Mouse (Mus musculus) liver, adult 2 months (tissue): ENCODE measurements at regions not wholly inside any gene's neighbourhood (a gene's known extent, or its start where the extent isn't known, plus 50 kb on each side); places are given as distances from the start of the nearest gene placed in this dataset.

ENCODE experiments used
- DNase-seq: peaks from one replicate; pipeline ENCODE4 v3.0.0-alpha.2; 2011; ENCODE audit warnings: low read depth, low spot score; ENCODE audit errors: extremely low read depth
- H3K27ac ChIP-seq: fragments of 200-500 bp; replicated peaks from 2 replicates; pipeline ENCODE4 v1.5.1; 2012; ENCODE audit warnings: low read depth, mild to moderate bottlenecking, control low read depth, inconsistent platforms, low read length; ENCODE audit not compliant: insufficient read depth
- H3K27me3 ChIP-seq: fragments of 200-500 bp; 2 replicates; pipeline ENCODE4 v1.6.1; 2012; ENCODE audit warnings: mild to moderate bottlenecking, moderate library complexity, low read length, inconsistent platforms; ENCODE audit not compliant: control insufficient read depth, insufficient read depth
- H3K36me3 ChIP-seq: fragments of 200-500 bp; 2 replicates; pipeline ENCODE4 v1.6.1; 2012; ENCODE audit warnings: low read length, inconsistent platforms; ENCODE audit not compliant: control insufficient read depth, insufficient read depth
- H3K4me1 ChIP-seq: fragments of 200-500 bp; 2 replicates; pipeline ENCODE4 v1.6.1; 2011; ENCODE audit warnings: low read length; ENCODE audit not compliant: control insufficient read depth, insufficient read depth
- H3K4me3 ChIP-seq: fragments of 200-500 bp; 2 replicates; pipeline ENCODE4 v1.5.1; 2011; ENCODE audit warnings: low read depth, mild to moderate bottlenecking, control low read depth, low read length, moderate library complexity; ENCODE audit not compliant: insufficient read depth
- H3K79me2 ChIP-seq: fragments of 200-500 bp; 2 replicates; pipeline ENCODE4 v1.6.1; 2012; ENCODE audit warnings: inconsistent platforms, mild to moderate bottlenecking, low read length, moderate library complexity; ENCODE audit not compliant: control insufficient read depth, insufficient read depth
- H3K9ac ChIP-seq: fragments of 200-500 bp; 2 replicates; pipeline ENCODE4 v1.6.1; 2012; ENCODE audit warnings: low read depth, mild to moderate bottlenecking, control low read depth, inconsistent platforms, low read length
- CTCF ChIP-seq: fragments of 200-500 bp; IDR thresholded peaks from 2 replicates; pipeline ENCODE4 v1.5.1; 2011; ENCODE audit warnings: low read depth, low read length, control low read depth
- POLR2A ChIP-seq: fragments of 200-500 bp; IDR thresholded peaks from 2 replicates; pipeline ENCODE4 v1.6.1; 2011; ENCODE audit warnings: low read length, control low read depth; ENCODE audit not compliant: insufficient read depth; ENCODE audit errors: extremely low read depth
- WGBS: fragments of 180-500 bp; shearing (Covaris S2); methylation state at CpG from one replicate; pipeline ENCODE4 v1.1.7; 2018; 5-methylcytosine and 5-hydroxymethylcytosine counted together

DNA sequence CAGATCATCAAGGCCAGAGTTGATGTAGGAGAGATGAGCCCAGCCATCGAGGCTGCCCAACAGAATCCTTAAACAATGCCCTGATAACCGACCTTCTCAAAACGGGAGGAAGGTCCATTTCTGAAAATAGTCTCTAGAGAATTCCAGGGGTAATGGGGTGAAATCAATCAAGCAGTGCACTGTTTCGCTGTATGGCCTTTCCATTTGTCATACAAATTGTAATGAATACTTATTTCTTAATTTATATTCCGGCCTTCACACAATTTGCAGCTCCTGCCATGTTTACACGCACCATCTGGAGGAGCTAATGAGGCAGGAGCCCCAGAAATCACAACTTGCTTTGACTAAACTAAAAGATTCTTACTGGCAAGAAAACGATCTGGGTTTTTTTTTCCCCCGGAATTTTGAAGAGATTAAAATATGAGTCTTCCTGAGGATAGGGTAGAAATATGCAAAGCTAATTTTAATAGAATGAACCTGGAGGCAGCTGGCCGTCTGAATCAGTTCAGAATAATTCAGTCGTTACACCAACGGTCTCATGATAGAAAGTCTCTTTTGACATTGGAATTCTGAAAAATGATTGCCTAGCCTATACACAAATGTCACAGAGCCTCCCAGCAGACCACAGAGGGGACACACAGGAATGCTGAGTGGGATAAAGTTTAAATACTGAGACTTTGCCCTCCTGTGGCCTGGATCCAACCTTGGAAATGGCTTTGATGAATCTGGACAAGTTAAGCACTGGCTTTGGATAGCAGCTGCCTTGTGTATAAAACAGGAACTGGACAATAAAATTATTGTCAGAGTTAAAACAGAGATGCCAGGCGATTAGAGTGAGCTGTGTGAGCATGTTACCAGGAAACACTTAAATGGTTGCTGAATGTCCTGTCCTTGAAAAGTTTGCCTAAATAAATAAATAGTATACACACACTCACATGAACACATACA, 115.0 kb upstream of the Frem1 start:
- Histone ChIP-seq H3K27ac (no peak overlapping the region), H3K4me1 (no peaks in the 10 kb centered on the region), H3K9ac (no peak overlapping the region), H3K36me3 (no peaks in the 10 kb centered on the region), H3K4me3 (no peak overlapping the region), H3K79me2 (no peaks in the 10 kb centered on the region), H3K27me3 (no peaks in the 10 kb centered on the region)
- peak; percentile 39 for DNase-seq
- TF ChIP-seq POLR2A (no peak), CTCF (no peak)
- 83% methylated on average over 12 of the region's 12 CpGs for WGBS

- H3K27me3 ChIP-seq, result no peaks in the 10 kb centered on the region
- no peak overlapping the region for H3K4me3 ChIP-seq
- no peak for TF ChIP-seq CTCF
- TF ChIP-seq POLR2A, result no peak
- no peaks in the 10 kb centered on the region for H3K36me3 ChIP-seq
- H3K4me1 ChIP-seq, result no peaks in the 10 kb centered on the region
- no peak overlapping the region for H3K27ac ChIP-seq
- WGBS, result 93% methylated on average over 3 of the region's 3 CpGs
- no peak for DNase-seq
- no peaks in the 10 kb centered on the region for H3K79me2 ChIP-seq
- no peak overlapping the region for H3K9ac ChIP-seq
Observed at GRCm38 (mm10) chr4:83146740-83147139, 94.6 kb upstream of the Frem1 start.

DNA sequence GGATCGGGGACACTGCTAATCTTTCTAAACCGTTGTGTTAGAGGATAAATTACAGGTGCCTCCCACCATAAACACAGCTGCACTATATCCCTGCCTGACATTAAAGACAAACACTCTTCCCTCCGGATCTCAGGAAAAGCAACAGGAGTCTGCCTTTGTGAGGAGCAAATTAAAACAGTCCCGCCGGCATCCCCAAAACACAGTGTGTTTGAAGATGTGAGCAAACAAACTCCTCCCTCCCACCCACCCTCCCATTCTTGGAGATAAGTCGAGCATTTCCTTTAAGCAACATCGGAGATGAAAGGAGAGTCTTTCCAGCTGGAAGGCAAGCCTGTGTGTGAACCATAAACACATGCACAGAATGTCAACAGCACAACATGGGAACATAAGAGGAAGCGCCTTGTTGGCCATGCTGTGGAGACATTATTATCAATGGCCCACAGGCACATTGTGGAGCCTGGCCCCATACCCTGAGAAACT, 93.6 kb upstream of the Frem1 start:
- Histone ChIP-seq H3K4me1 (no peaks in the 10 kb centered on the region), H3K4me3 (no peak overlapping the region), H3K36me3 (no peaks in the 10 kb centered on the region), H3K9ac (no peak overlapping the region), H3K79me2 (no peaks in the 10 kb centered on the region), H3K27me3 (no peaks in the 10 kb centered on the region), H3K27ac (no peak overlapping the region)
- DNase-seq, result no peak
- no peak for TF ChIP-seq CTCF
- TF ChIP-seq POLR2A, result no peak
- WGBS, result 21% methylated on average over 8 of the region's 8 CpGs

- H3K79me2 ChIP-seq, result no peaks in the 10 kb centered on the region
- no peak for DNase-seq
- no peaks in the 10 kb centered on the region for H3K27me3 ChIP-seq
- no peak overlapping the region for H3K9ac ChIP-seq
- WGBS, result 67% methylated on average over 11 of the region's 11 CpGs
- no peak overlapping the region for H3K4me3 ChIP-seq
- no peaks in the 10 kb centered on the region for H3K4me1 ChIP-seq
- no peaks in the 10 kb centered on the region for H3K36me3 ChIP-seq
- H3K27ac ChIP-seq, result no peak overlapping the region
- TF ChIP-seq CTCF (no peak), POLR2A (no peak)
Observed at GRCm38 (mm10) chr4:83144781-83145517, 92.8 kb upstream of the Frem1 start.

DNA sequence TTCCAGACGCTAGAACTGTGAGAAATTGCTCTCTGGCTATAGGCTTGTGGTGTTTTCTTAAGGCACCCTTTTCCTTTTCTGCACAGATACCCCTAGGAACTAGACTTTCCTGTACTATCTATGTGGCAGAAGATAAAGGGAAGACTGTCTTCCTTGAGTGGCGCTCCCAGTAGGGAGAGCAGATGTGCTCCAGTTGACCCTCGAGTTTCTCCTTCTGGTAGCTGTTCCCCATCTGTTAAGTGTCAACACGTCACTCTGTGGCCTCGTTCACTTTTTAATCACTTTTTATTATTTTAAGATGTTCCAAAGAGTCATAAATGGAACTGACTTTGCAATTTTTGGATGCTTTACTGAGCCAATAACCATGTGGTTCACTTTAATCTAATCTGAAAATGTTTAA, 89.6 kb upstream of the Frem1 start:
- no peaks in the 10 kb centered on the region for H3K4me1 ChIP-seq
- TF ChIP-seq POLR2A (no peak), CTCF (no peak)
- no peaks in the 10 kb centered on the region for H3K27me3 ChIP-seq
- H3K36me3 ChIP-seq, result no peaks in the 10 kb centered on the region
- H3K9ac ChIP-seq, result no peak overlapping the region
- no peak for DNase-seq
- no peak overlapping the region for H3K4me3 ChIP-seq
- WGBS, result 65% methylated on average over 5 of the region's 5 CpGs
- H3K27ac ChIP-seq, result no peak overlapping the region
- H3K79me2 ChIP-seq, result no peaks in the 10 kb centered on the region

- WGBS, result 86% methylated on average over 8 of the region's 8 CpGs
Observed at GRCm38 (mm10) chr4:83122668-83123005, 70.5 kb upstream of the Frem1 start.

More at GRCm38 (mm10) chr4:83122668-83123005, 70.5 kb upstream of the Frem1 start:
- no peak for TF ChIP-seq CTCF
- no peak for TF ChIP-seq POLR2A
- Histone ChIP-seq H3K27me3 (no peaks in the 10 kb centered on the region), H3K79me2 (no peaks in the 10 kb centered on the region), H3K4me3 (no peak overlapping the region), H3K27ac (no peak overlapping the region), H3K9ac (no peak overlapping the region), H3K36me3 (no peaks in the 10 kb centered on the region), H3K4me1 (no peaks in the 10 kb centered on the region)
- DNase-seq, result no peak
